Mouse (Mus musculus): ENCODE measurements around the gene Grb2. TPM values are rescaled to one million over a fixed set of nuclear protein-coding genes. Genes with fewer than 3 reads are reported as not detected.
A peak's percentile ranks its signal among the peaks of the same experiment; 100 is the strongest.

Grb2 gene
- polyA plus RNA-seq, 1 experiment = 42.6 TPM

DNA sequence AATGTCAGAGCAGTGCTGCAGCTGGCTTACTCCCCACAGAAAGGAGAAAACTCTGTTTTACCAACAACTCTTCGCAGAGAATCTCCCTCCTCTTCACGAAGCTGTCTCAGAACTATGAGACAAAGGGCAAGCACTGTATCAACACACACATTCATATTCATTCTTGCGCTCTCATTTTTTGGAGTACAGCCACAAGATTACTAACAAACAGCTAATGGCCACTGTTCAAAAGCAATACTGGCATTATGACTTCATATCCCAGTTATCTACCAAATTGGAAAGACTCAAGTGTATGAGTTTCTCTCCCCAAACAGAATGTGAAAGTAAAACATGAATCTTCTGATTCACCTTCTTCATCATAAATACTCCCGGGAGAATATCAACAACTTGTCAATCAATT lies 11.9 kb downstream of the Grb2 start:
- 36% methylated on average over 4 of the region's 4 CpGs for WGBS
- peaks cover 24% of the 10 kb centered on the region for H3K4me1 ChIP-seq (ENCODE audit: control insufficient read depth, insufficient read depth, low read length)
- peak overlapping the region; percentile 32; the same call in 1 of the 2 replicates for H3K27ac ChIP-seq (ENCODE audit: insufficient read depth, low read depth, low read length)
- TF ChIP-seq CTCF (conservative IDR thresholded peaks at IDR 0.05; ENCODE audit: insufficient read depth, insufficient read length, low read depth, low read length) (no peak), POLR2A (IDR thresholded peaks at IDR 0.05; ENCODE audit: low read depth, low read length) (no peak)
- H3K4me3 ChIP-seq (ENCODE audit: insufficient read depth, low read depth, low read length) = no peak overlapping the region
- no peak for DNase-seq
- no peaks in the 10 kb centered on the region for H3K36me3 ChIP-seq (ENCODE audit: control insufficient read depth, insufficient read depth, low read length)
- no peaks in the 10 kb centered on the region for H3K27me3 ChIP-seq (replicated peaks; ENCODE audit: control insufficient read depth, insufficient read depth, low read length)

DNA sequence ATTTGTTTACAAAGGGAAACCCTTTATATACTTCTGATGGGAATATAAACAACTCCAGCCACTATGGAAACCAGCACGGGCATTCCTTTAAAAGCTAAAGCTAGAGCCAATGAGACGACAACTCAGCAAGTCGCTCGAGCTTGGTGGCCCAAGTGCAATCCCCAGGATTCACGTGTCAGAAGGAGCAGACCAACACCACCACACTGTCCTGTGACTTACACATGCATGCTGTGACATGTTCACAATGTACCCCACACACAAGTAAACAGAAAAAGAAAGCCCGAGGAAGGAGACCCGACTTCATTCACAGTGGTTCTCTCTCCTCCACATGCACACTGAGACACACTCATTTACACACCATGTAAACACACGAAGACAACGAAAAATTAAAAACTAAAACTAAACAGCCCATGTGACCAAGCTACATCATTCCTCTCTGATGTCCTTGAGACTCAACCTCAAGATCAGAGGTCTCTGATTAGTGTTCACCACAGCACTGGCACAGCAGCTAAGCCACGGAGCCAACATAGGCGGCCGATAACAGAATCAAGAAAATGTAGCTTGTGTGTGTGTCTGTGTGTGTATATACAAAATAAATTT lies 14.3 kb downstream of the Grb2 start:
- H3K4me3 ChIP-seq (ENCODE audit: insufficient read depth, low read depth, low read length) = no peak overlapping the region
- no peaks in the 10 kb centered on the region for H3K36me3 ChIP-seq (ENCODE audit: control insufficient read depth, insufficient read depth, low read length)
- no peak overlapping the region for H3K27ac ChIP-seq (ENCODE audit: insufficient read depth, low read depth, low read length)
- H3K4me1 ChIP-seq (ENCODE audit: control insufficient read depth, insufficient read depth, low read length) = peaks cover 26% of the 10 kb centered on the region
- no peak for TF ChIP-seq CTCF (conservative IDR thresholded peaks at IDR 0.05; ENCODE audit: insufficient read depth, insufficient read length, low read depth, low read length)
- TF ChIP-seq POLR2A (IDR thresholded peaks at IDR 0.05; ENCODE audit: low read depth, low read length) = no peak
- 74% methylated on average over 12 of the region's 12 CpGs for WGBS
- no peak for DNase-seq
- H3K27me3 ChIP-seq (replicated peaks; ENCODE audit: control insufficient read depth, insufficient read depth, low read length) = no peaks in the 10 kb centered on the region

DNA sequence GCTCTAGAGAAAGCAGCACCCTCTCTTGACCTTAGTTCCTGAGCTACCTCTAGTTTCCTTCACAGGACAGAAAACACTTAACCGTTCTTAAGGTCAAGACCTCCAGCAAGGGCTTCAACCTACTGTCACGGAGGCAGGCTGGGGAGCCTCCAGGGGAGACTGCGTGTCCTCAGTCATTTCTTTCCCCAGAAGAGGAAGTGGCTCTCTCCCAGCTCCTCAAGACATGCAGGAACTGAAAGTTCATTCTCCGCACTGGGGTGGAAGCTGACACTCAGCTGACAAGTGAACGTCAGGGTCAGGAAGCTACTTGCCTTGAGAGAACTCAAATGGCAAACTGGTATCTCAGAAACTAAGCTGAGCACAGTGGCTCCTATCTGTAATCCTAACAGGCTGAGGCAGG lies 15.6 kb downstream of the Grb2 start:
- peaks cover 22% of the 10 kb centered on the region for H3K4me1 ChIP-seq (ENCODE audit: control insufficient read depth, insufficient read depth, low read length)
- H3K27me3 ChIP-seq (replicated peaks; ENCODE audit: control insufficient read depth, insufficient read depth, low read length) = no peaks in the 10 kb centered on the region
- H3K36me3 ChIP-seq (ENCODE audit: control insufficient read depth, insufficient read depth, low read length) = no peaks in the 10 kb centered on the region
- H3K27ac ChIP-seq (ENCODE audit: insufficient read depth, low read depth, low read length) = peak overlapping the region; percentile 49; the same call in 1 of the 2 replicates
- DNase-seq = peak; percentile 58
- no peak overlapping the region for H3K4me3 ChIP-seq (ENCODE audit: insufficient read depth, low read depth, low read length)
- WGBS = 25% methylated on average over 5 of the region's 5 CpGs
- no peak for TF ChIP-seq CTCF (conservative IDR thresholded peaks at IDR 0.05; ENCODE audit: insufficient read depth, insufficient read length, low read depth, low read length)
- no peak for TF ChIP-seq POLR2A (IDR thresholded peaks at IDR 0.05; ENCODE audit: low read depth, low read length)

- no peak overlapping the region for H3K4me3 ChIP-seq (ENCODE audit: insufficient read depth, low read depth, low read length)
- 86% methylated on average over 2 of the region's 2 CpGs for WGBS
- H3K4me1 ChIP-seq (ENCODE audit: control insufficient read depth, insufficient read depth, low read length) = peaks cover 20% of the 10 kb centered on the region
- no peak for DNase-seq
- TF ChIP-seq POLR2A (IDR thresholded peaks at IDR 0.05; ENCODE audit: low read depth, low read length) (no peak), CTCF (conservative IDR thresholded peaks at IDR 0.05; ENCODE audit: insufficient read depth, insufficient read length, low read depth, low read length) (no peak)
- no peaks in the 10 kb centered on the region for H3K27me3 ChIP-seq (replicated peaks; ENCODE audit: control insufficient read depth, insufficient read depth, low read length)
- no peaks in the 10 kb centered on the region for H3K36me3 ChIP-seq (ENCODE audit: control insufficient read depth, insufficient read depth, low read length)
- no peak overlapping the region for H3K27ac ChIP-seq (ENCODE audit: insufficient read depth, low read depth, low read length)
These were observed 16.4 kb downstream of the Grb2 start for GRCm38 (mm10) chr11:115691976-115692375.

DNA sequence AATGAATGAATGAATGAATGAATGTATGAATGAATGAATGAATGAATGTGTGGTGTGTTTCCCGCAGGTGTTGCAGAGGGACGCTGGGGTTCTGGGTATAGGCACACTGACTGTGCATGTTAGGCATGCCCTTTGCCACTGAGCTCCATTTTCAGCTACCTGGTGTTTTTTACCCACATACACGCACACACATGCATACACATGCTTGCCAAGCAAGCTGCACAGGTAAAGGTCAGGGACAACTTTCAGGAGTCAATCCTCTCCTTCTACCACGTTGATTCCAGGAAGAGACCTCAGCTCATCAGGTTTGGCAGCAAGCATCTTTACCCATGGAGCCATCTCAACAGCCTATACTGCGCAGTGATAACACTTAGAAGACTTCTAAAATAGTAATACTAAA lies 16.9 kb downstream of the Grb2 start:
- TF ChIP-seq CTCF (conservative IDR thresholded peaks at IDR 0.05; ENCODE audit: insufficient read depth, insufficient read length, low read depth, low read length) = no peak
- Histone ChIP-seq H3K36me3 (ENCODE audit: control insufficient read depth, insufficient read depth, low read length) (no peaks in the 10 kb centered on the region), H3K27ac (ENCODE audit: insufficient read depth, low read depth, low read length) (no peak overlapping the region), H3K4me3 (ENCODE audit: insufficient read depth, low read depth, low read length) (no peak overlapping the region), H3K4me1 (ENCODE audit: control insufficient read depth, insufficient read depth, low read length) (peaks cover 20% of the 10 kb centered on the region), H3K27me3 (replicated peaks; ENCODE audit: control insufficient read depth, insufficient read depth, low read length) (no peaks in the 10 kb centered on the region)
- DNase-seq = no peak
- 86% methylated on average over 5 of the region's 5 CpGs for WGBS

- Histone ChIP-seq H3K4me3 (ENCODE audit: insufficient read depth, low read depth, low read length) (no peak overlapping the region), H3K4me1 (ENCODE audit: control insufficient read depth, insufficient read depth, low read length) (peaks cover 15% of the 10 kb centered on the region), H3K36me3 (ENCODE audit: control insufficient read depth, insufficient read depth, low read length) (no peaks in the 10 kb centered on the region), H3K27me3 (replicated peaks; ENCODE audit: control insufficient read depth, insufficient read depth, low read length) (no peaks in the 10 kb centered on the region), H3K27ac (ENCODE audit: insufficient read depth, low read depth, low read length) (no peak overlapping the region)
- WGBS = 53% methylated on average over 5 of the region's 5 CpGs
- DNase-seq = no peak
- TF ChIP-seq POLR2A (IDR thresholded peaks at IDR 0.05; ENCODE audit: low read depth, low read length) (no peak), CTCF (conservative IDR thresholded peaks at IDR 0.05; ENCODE audit: insufficient read depth, insufficient read length, low read depth, low read length) (no peak)
These were observed 17.4 kb downstream of the Grb2 start for GRCm38 (mm10) chr11:115691013-115691412.

DNA sequence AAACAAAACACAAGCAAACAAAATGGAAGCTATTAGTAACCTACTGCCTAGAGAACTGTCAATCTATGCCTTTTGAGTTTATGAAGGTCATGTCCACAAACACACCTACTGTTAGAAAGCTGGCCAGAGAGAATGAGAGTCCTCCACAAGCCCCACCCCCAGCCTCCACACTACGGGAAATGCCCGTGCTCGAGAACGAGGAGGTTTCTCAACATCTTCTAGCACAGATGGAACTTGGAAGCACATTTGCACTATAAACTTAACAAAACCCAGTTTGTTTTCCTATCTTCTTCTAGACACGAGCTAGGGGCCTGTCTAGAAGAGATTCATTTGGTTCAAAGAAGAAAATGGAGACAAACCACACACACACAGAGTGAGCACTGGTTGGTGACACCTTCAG lies 18.0 kb downstream of the Grb2 start:
- TF ChIP-seq CTCF (conservative IDR thresholded peaks at IDR 0.05; ENCODE audit: insufficient read depth, insufficient read length, low read depth, low read length) = no peak
- no peak for TF ChIP-seq POLR2A (IDR thresholded peaks at IDR 0.05; ENCODE audit: low read depth, low read length)
- WGBS = 39% methylated on average over 5 of the region's 5 CpGs
- no peak for DNase-seq
- H3K4me3 ChIP-seq (ENCODE audit: insufficient read depth, low read depth, low read length) = no peak overlapping the region
- no peaks in the 10 kb centered on the region for H3K36me3 ChIP-seq (ENCODE audit: control insufficient read depth, insufficient read depth, low read length)
- H3K27me3 ChIP-seq (replicated peaks; ENCODE audit: control insufficient read depth, insufficient read depth, low read length) = no peaks in the 10 kb centered on the region
- peaks cover 11% of the 10 kb centered on the region for H3K4me1 ChIP-seq (ENCODE audit: control insufficient read depth, insufficient read depth, low read length)
- no peak overlapping the region for H3K27ac ChIP-seq (ENCODE audit: insufficient read depth, low read depth, low read length)
